Mouse (Mus musculus) activated CD4-positive, CD25-positive, alpha-beta regulatory T cell, adult 9 weeks (primary cell): ENCODE data around the gene Wdr34. TPM values are rescaled to one million over a fixed set of nuclear protein-coding genes. Genes with fewer than 3 reads are reported as not detected.

Experiments used
- polyA plus RNA-seq: library from polyadenylated mRNA; unstranded; fragments of 100-300 nt; shearing (Covaris generic); gene quantifications from one replicate; pipeline ENCODE4 v1.2.1, GENCODE M21; 2017

Gene Wdr34
- polyA plus RNA-seq = 1.3 TPM

DNA sequence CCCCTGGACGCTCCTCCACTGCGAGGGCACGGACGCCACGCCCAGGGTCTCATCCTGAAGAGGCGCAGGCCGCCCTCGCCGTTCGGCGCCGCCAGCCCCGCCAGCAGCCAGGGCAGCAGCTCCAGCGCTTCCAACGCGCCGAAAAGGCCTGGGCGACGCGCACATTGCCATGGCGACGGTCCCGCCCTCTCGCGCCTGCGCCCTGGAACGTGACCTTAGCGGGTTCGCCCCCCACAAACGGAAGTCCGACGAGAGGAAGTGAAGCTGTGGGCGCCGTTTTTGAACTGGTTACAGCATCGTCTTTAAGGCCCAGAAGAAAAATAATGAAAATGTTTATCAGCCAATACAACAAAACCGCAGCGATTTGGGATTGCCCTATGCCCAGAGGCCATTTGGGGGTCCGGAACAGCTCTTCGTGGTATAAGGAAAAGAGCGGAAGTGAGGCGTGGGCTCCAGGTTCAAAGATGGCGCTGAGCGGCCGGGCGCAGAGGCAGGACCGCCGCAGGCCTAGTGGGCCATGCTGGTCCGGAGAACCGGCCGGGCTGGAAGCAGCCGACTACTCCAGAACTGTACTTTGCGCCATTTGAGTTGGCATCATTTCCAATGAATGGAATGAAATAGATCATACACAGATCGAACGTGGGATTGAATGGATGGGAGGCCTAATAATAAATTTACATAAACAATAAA, at the start of gene Wdr34:
Gene Wdr34, minus strand, starts transcription at position 183 of the 690 bp plus-strand sequence.

DNA sequence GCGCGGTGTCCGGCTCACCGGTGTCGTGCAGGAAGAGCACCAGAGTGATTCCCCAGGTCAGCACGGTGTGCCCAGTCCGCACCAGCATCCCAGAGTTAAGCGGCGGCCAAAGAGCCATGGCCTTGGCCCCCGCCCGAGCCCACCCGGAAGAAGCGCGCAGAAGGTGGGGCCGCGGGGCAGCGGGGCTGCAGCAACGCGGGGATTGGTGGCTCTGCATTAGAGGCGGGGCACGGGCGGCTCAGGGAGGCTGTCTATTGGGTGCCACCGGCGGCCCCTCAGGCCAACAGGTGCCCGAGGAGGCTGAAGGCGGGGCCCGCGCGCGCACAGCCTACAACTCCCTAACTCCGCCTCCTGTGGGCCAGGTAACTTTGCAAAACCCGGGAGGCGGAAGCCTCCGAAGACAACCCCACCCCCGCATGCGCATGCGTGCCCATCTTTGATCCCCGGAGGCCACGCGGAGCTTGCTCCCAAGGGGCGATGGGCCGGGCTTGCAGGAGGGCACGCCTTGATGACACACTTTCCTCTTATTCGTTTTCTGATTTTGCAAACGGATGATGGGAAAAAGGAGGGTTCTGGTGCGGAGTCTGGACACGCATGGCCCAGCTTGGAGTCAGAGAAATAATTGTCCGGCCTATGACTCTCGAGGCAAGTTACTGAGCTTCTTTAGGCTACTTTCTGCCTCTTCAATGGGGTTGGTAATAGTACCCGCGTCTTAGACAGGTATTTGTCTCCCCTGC, 45.0 kb upstream of the Wdr34 start, which contains the start of gene Zdhhc12:
Gene Zdhhc12, minus strand, starts transcription at position 178 of the 737 bp plus-strand sequence.

GRCm38 (mm10) chr2:30077502-30078348, 29.0 kb upstream of the Wdr34 start, which contains the start of gene Pkn3:
TSS of gene Pkn3 (plus strand) at chr2:30077684.

GRCm38 (mm10) chr2:30057223-30057904, 8.7 kb upstream of the Wdr34 start, which contains the start of gene Set:
TSS of gene Set (plus strand) at chr2:30057378.

Other genes with a start within 250 kb of the Wdr34 start
- gene Slc27a4, start 246.2 kb downstream of the Wdr34 start, polyA plus RNA-seq = 2.4 TPM
- gene Urm1, start 228.8 kb downstream of the Wdr34 start, polyA plus RNA-seq = 20.4 TPM
- 0.50 TPM for gene Cercam, start 179.7 kb downstream of the Wdr34 start, polyA plus RNA-seq
- 78.7 TPM for gene Odf2, start 159.7 kb downstream of the Wdr34 start, polyA plus RNA-seq
- gene Gle1, start 113.5 kb downstream of the Wdr34 start, polyA plus RNA-seq = 73.0 TPM
- gene Sptan1, start 83.3 kb downstream of the Wdr34 start, polyA plus RNA-seq = 147 TPM
- gene Set, start 8.5 kb upstream of the Wdr34 start, polyA plus RNA-seq = 144 TPM
- gene Pkn3, start 28.8 kb upstream of the Wdr34 start, polyA plus RNA-seq = 1.2 TPM
- 30.3 TPM for gene Zdhhc12, start 44.8 kb upstream of the Wdr34 start, polyA plus RNA-seq
- 34.3 TPM for gene Zer1, start 75.7 kb upstream of the Wdr34 start, polyA plus RNA-seq
- 7.7 TPM for gene Tbc1d13, start 84.9 kb upstream of the Wdr34 start, polyA plus RNA-seq
- gene Endog, start 122.6 kb upstream of the Wdr34 start, polyA plus RNA-seq = 2.3 TPM
- 42.8 TPM for gene Spout1, start 129.6 kb upstream of the Wdr34 start, polyA plus RNA-seq
- gene Kyat1, start 157.0 kb upstream of the Wdr34 start, polyA plus RNA-seq = 12.3 TPM
- gene Lrrc8a, start 188.8 kb upstream of the Wdr34 start, polyA plus RNA-seq = 7.8 TPM
- gene Gm28035, start 191.7 kb upstream of the Wdr34 start, polyA plus RNA-seq = 3.9 TPM
- gene Phyhd1, start 217.3 kb upstream of the Wdr34 start, polyA plus RNA-seq = 7.2 TPM
- gene Gm28038, start 232.2 kb upstream of the Wdr34 start, polyA plus RNA-seq = not detected
- gene Dolk, start 237.5 kb upstream of the Wdr34 start, polyA plus RNA-seq = 17.4 TPM
- gene Nup188, start 237.5 kb upstream of the Wdr34 start, polyA plus RNA-seq = 27.8 TPM